Mouse (Mus musculus): ENCODE results near the gene Trmt10b. TPM values are rescaled to one million over a fixed set of nuclear protein-coding genes. Genes with fewer than 3 reads are reported as not detected.

The Trmt10b gene
- polyA plus RNA-seq, 1 experiment from 2014 or later, result 13.0 TPM

DNA sequence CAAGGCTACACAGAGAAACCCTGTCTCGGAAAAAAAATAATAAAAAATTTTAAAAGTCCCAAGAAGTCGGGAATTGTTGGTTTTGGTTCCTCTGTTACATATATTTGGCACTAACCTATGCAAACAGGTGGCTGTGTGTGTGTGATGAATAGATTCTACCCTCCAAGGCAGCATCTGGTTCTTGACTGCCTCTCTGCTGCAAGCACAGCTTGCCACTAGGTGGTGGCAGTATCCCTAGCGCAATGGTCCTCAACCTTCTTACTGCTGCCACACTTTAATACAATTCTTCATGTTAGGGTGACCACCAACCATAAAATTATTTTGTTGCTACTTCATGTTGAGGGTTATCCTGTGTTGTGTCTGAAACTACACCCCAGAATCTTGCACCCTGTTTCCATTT lies 10.6 kb upstream of the Trmt10b start:
- WGBS, result 54% methylated on average over 3 of the region's 3 CpGs
- Histone ChIP-seq H3K36me3 (no peaks in the 10 kb centered on the region), H3K9ac (no peak overlapping the region), H3K4me2 (replicated peaks) (no peak overlapping the region), H3K27ac (no peak overlapping the region), H3K4me1 (replicated peaks) (no peaks in the 10 kb centered on the region), H3K9me3 (no peaks in the 10 kb centered on the region), H3K27me3 (replicated peaks) (no peaks in the 10 kb centered on the region), H3K4me3 (replicated peaks) (no peak overlapping the region)
- ATAC-seq, result no peak

DNA sequence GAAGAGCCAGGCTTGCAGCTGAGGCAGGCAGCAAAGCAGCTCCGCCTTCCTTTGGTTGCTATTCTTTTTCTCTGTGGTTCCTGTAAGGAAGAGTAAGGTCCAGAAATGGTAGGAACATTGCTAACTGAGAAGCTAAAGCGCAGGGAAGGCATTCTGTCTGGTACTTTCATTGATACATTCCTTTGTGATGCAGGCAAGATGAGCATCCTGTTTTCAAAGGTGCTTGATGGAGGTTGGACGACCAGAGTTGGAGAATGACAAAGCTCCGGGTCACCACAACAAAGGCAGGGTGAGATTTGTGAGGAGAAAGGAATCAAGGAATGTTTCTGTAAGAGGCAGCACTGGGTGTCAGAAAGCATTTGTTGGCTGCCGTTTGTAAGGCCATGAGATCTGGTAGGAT lies 9.0 kb upstream of the Trmt10b start:
- Histone ChIP-seq H3K36me3 (no peaks in the 10 kb centered on the region), H3K9me3 (no peaks in the 10 kb centered on the region), H3K27ac (no peak overlapping the region), H3K9ac (no peak overlapping the region), H3K27me3 (replicated peaks) (no peaks in the 10 kb centered on the region), H3K4me3 (replicated peaks) (no peak overlapping the region), H3K4me2 (replicated peaks) (no peak overlapping the region), H3K4me1 (replicated peaks) (no peaks in the 10 kb centered on the region)
- ATAC-seq, result no peak
- WGBS, result 81% methylated on average over 5 of the region's 5 CpGs

- H3K4me1 ChIP-seq (replicated peaks), result no peaks in the 10 kb centered on the region
- ATAC-seq, result no peak
- H3K9ac ChIP-seq, result no peak overlapping the region
- no peaks in the 10 kb centered on the region for H3K27me3 ChIP-seq (replicated peaks)
- H3K9me3 ChIP-seq, result no peaks in the 10 kb centered on the region
- no peak overlapping the region for H3K4me3 ChIP-seq (replicated peaks)
- H3K36me3 ChIP-seq, result peaks cover 11% of the 10 kb centered on the region
- no peak overlapping the region for H3K27ac ChIP-seq
- WGBS, result 95% methylated on average over 14 of the region's 14 CpGs
- no peak overlapping the region for H3K4me2 ChIP-seq (replicated peaks)
These were observed 8.6 kb downstream of the Trmt10b start for GRCm38 (mm10) chr4:45305536-45305935.

- H3K4me3 ChIP-seq (replicated peaks), result no peak overlapping the region
- no peak overlapping the region for H3K9ac ChIP-seq
- H3K27me3 ChIP-seq (replicated peaks), result no peaks in the 10 kb centered on the region
- no peak overlapping the region for H3K4me2 ChIP-seq (replicated peaks)
- peaks cover 11% of the 10 kb centered on the region for H3K36me3 ChIP-seq
- H3K9me3 ChIP-seq, result no peaks in the 10 kb centered on the region
- H3K27ac ChIP-seq, result no peak overlapping the region
- no peak for ATAC-seq
- H3K4me1 ChIP-seq (replicated peaks), result no peaks in the 10 kb centered on the region
- WGBS, result 35% methylated on average over 11 of the region's 11 CpGs
These were observed 11.1 kb downstream of the Trmt10b start for GRCm38 (mm10) chr4:45308046-45308445.

- H3K9ac ChIP-seq, result no peak overlapping the region
- H3K4me2 ChIP-seq (replicated peaks), result no peak overlapping the region
- no peaks in the 10 kb centered on the region for H3K9me3 ChIP-seq
- no peaks in the 10 kb centered on the region for H3K27me3 ChIP-seq (replicated peaks)
- H3K4me3 ChIP-seq (replicated peaks), result no peak overlapping the region
- ATAC-seq, result no peak
- H3K4me1 ChIP-seq (replicated peaks), result no peaks in the 10 kb centered on the region
- no peak overlapping the region for H3K27ac ChIP-seq
- WGBS, result 91% methylated on average over 6 of the region's 6 CpGs
- peaks cover 11% of the 10 kb centered on the region for H3K36me3 ChIP-seq
These were observed 11.7 kb downstream of the Trmt10b start for GRCm38 (mm10) chr4:45308606-45309005.

DNA sequence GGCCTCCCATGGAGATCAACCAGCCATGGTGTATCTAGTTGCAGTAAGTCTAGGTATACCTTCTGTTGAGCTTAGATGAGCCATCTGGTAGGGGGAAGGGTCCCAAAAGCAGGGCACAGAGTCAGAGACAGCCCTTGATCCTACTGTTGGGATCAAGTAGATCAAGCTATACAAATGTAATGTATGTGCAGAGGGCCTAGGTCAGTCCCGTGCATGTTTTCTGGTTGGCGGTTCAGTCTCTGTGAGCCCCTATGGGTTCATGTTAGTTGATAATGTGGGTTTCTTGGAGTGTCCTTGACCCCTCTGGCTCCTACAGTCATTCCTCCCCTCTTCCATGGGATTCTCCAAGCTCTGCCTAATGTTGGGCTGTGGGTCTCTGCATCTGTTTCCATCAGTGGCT lies 14.1 kb downstream of the Trmt10b start:
- WGBS, result 95% methylated on average over 2 of the region's 2 CpGs
- Histone ChIP-seq H3K27me3 (replicated peaks) (no peaks in the 10 kb centered on the region), H3K4me1 (replicated peaks) (no peaks in the 10 kb centered on the region), H3K9ac (no peak overlapping the region), H3K27ac (no peak overlapping the region), H3K4me2 (replicated peaks) (no peak overlapping the region), H3K36me3 (peaks cover 16% of the 10 kb centered on the region), H3K4me3 (replicated peaks) (no peak overlapping the region), H3K9me3 (no peaks in the 10 kb centered on the region)
- ATAC-seq, result no peak

DNA sequence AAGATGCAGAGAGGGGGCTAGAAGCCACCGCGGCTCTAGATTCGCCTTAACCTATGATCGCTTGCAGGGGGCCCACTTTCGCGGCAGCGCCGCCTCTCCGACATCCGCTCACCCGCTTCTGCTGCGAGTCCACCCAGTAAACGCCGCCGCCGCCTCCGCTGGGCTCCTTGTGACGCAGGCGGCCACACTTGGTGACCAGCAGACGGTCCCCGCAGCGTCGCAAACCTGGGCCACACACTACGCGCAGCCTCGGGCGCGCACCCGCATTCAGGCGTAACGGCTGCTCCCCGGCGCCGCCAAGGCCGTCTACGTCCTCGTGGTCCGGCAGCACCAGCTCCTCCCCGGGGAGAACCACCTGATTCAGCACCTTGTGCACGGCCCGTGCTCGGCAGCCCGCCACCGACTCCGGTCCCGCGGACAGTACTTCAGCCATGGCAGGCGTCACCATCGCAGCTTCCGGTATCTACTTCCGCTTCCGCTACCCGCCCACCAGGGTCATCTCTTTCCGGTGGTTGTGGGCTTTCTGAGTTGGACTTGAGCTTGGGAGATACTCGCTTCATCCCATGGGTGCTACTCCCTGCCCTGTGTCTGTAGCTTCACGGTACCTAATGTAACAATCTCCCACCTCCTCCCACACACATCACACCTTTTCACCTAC lies 23.4 kb downstream of the Trmt10b start:
- peaks cover 13% of the 10 kb centered on the region; the same call in 1 of the 2 replicates for H3K36me3 ChIP-seq
- H3K27me3 ChIP-seq (replicated peaks), result 0 out of 2 replicates have a peak, but pooled peaks cover 1% of the 10 kb centered on the region
- H3K9ac ChIP-seq, result peak overlapping the region; percentile 89
- peaks cover 4% of the 10 kb centered on the region; the same call in 1 of the 2 replicates for H3K4me1 ChIP-seq (replicated peaks)
- peak overlapping the region; percentile 69 for H3K4me2 ChIP-seq (replicated peaks)
- H3K4me3 ChIP-seq (replicated peaks), result peak overlapping the region; percentile 92
- H3K27ac ChIP-seq, result peak overlapping the region; percentile 91
- under 1% methylated on average over 56 of the region's 56 CpGs for WGBS
- no peaks in the 10 kb centered on the region for H3K9me3 ChIP-seq
- peak; percentile 94 for ATAC-seq

DNA sequence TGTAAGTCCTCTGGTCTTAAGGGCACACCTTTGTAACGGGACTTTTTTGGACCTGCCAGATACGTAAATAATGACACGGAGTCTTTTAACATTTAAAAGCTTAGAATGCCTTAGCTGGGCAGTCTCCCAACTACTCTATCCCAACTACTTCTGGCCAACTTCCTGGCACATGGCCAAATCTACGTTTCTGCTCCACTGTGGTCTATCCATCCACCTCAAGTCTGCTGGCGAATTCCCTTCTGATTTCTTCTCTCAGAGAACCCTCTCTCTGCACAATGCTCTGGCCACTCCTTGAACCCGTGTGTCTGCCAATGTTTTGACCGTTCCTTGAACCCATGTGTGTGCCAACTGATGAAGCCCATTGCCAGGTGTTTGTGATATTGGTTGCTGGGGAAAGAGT lies 34.2 kb downstream of the Trmt10b start:
- Histone ChIP-seq H3K4me1 (replicated peaks) (no peaks in the 10 kb centered on the region), H3K27ac (no peak overlapping the region), H3K36me3 (no peaks in the 10 kb centered on the region), H3K9me3 (no peaks in the 10 kb centered on the region), H3K27me3 (replicated peaks) (0 out of 2 replicates have a peak, but pooled peaks cover 3% of the 10 kb centered on the region), H3K4me3 (replicated peaks) (no peak overlapping the region), H3K4me2 (replicated peaks) (no peak overlapping the region), H3K9ac (no peak overlapping the region)
- 72% methylated on average over 7 of the region's 7 CpGs for WGBS
- ATAC-seq, result no peak

DNA sequence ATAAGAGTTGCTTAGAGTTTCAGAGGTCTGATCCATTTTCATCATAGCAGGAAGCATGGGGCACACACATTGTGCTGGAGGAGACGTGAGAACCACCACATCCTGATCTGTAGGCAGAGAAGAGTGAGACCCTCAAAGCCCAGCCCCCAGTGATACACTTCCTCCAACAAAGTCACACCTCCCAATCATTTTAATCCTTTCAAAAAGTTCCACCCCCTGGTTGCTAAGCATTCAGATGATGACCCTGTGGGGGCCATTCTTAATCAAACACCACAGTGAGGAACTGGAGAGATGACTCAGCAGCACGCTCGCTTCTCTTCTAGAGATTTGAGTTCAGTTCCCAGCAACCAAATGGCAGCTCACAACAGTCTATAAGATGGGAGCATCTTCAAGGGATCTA lies 35.5 kb downstream of the Trmt10b start:
- Histone ChIP-seq H3K27ac (no peak overlapping the region), H3K4me1 (replicated peaks) (no peaks in the 10 kb centered on the region), H3K4me2 (replicated peaks) (no peak overlapping the region), H3K27me3 (replicated peaks) (0 out of 2 replicates have a peak, but pooled peaks cover 2% of the 10 kb centered on the region), H3K4me3 (replicated peaks) (no peak overlapping the region), H3K9ac (no peak overlapping the region), H3K36me3 (no peaks in the 10 kb centered on the region), H3K9me3 (no peaks in the 10 kb centered on the region)
- no peak for ATAC-seq
- WGBS, result 58% methylated on average over 3 of the region's 3 CpGs

- Histone ChIP-seq H3K9ac (peak overlapping the region; percentile 65; the same call in 1 of the 2 replicates), H3K27me3 (replicated peaks) (no peaks in the 10 kb centered on the region), H3K4me2 (replicated peaks) (peak overlapping the region; percentile 82), H3K9me3 (no peaks in the 10 kb centered on the region), H3K36me3 (no peaks in the 10 kb centered on the region), H3K4me1 (replicated peaks) (peaks cover 9% of the 10 kb centered on the region; the same call in 1 of the 2 replicates), H3K27ac (peak overlapping the region; percentile 96; the same call in 1 of the 2 replicates), H3K4me3 (replicated peaks) (peak overlapping the region; percentile 97)
- no peak for ATAC-seq
- WGBS, result 60% methylated on average over 9 of the region's 9 CpGs
These were observed 44.3 kb downstream of the Trmt10b start for GRCm38 (mm10) chr4:45341226-45341625.

GRCm38 (mm10) chr4:45341669-45342249 lies 44.8 kb downstream of the Trmt10b start, which contains the start of gene Dcaf10:
Gene Dcaf10 (plus strand): TSS chr4:45342101.
- Histone ChIP-seq H3K27me3 (replicated peaks) (no peaks in the 10 kb centered on the region), H3K4me1 (replicated peaks) (peaks cover 9% of the 10 kb centered on the region; the same call in 1 of the 2 replicates), H3K4me3 (replicated peaks) (peak within 1 kb of the TSS; percentile 97), H3K27ac (peak within 1 kb of the TSS; percentile 96), H3K36me3 (no peaks in the 10 kb centered on the region), H3K9me3 (no peaks in the 10 kb centered on the region), H3K4me2 (replicated peaks) (peak within 1 kb of the TSS; percentile 82), H3K9ac (peak within 1 kb of the TSS; percentile 74)
- ATAC-seq, result peak; percentile 98
- 1% methylated on average over 42 of the region's 42 CpGs for WGBS

DNA sequence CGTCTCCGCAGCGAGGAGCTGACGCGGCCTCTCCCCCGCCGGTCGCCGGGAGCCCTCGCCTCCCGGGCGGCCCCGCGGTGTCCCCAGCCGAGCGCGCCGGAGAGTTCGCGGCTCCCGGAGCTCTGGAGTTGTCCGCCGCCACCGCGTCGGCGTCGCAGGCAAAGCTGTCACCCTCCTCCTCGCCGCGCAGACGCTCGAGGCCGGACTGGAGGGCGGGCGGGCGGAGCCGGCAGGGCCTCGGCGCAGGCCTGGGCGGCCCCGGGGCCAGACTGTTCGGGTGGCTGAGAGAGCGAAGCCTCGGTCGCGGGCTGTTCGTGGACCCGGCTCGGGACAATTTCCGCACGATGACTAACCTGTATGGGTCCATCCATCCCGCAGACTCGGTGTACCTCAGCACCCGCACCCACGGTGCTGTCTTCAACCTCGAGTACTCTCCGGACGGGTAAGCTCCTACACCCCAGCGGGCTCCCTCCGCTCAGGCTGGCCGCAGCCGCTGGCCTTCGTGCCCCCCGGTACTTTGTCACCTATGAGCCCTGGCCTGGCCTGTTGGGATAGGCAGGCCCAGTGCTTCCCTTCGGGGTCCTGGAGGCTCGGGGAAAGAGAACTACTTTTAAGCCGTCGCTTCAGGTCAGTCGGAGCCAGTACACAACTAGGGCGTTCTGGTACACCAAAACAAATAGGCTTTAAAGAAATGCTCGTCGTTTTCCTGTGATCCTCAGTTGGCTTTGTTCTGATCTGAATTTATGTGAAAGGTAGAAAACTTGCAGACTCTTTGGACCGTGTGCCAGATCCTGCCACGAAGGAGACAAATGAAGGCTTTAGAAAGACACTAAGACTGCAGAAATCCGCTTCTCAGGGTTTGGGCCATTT lies 45.6 kb downstream of the Trmt10b start, which contains the start of gene Exosc3:
Exosc3 (minus strand) TSS at position 447 of the 870 bp plus-strand sequence.
- Histone ChIP-seq H3K4me1 (replicated peaks) (peaks cover 9% of the 10 kb centered on the region; the same call in 1 of the 2 replicates), H3K27ac (peak within 1 kb of the TSS; percentile 96), H3K27me3 (replicated peaks) (no peaks in the 10 kb centered on the region), H3K36me3 (no peaks in the 10 kb centered on the region), H3K9me3 (no peaks in the 10 kb centered on the region), H3K4me3 (replicated peaks) (peak within 1 kb of the TSS; percentile 97), H3K9ac (peak within 1 kb of the TSS; percentile 74), H3K4me2 (replicated peaks) (peak within 1 kb of the TSS; percentile 82)
- WGBS, result under 1% methylated on average over 59 of the region's 76 CpGs
- peak; percentile 93 for ATAC-seq
